Mouse (Mus musculus) hindbrain, embryonic 10.5 days (tissue): ENCODE data around the gene Tmem121b. TPM values are rescaled to one million over a fixed set of nuclear protein-coding genes. Genes with fewer than 3 reads are reported as not detected.

ENCODE experiments used
- DNase-seq: peaks from one replicate; pipeline ENCODE4 v3.0.0-alpha.2; 2017; ENCODE audit warnings: low spot score
- H3K27ac ChIP-seq: fragments of 300-500 bp; sonication (generic); 2 replicates; pipeline ENCODE4 v1.5.1; 2016; ENCODE audit warnings: mild to moderate bottlenecking, moderate library complexity
- H3K27me3 ChIP-seq: fragments of 300-500 bp; sonication (generic); 2 replicates; pipeline ENCODE4 v1.6.1; 2016; ENCODE audit warnings: mild to moderate bottlenecking; ENCODE audit not compliant: poor library complexity, insufficient read depth, severe bottlenecking
- H3K36me3 ChIP-seq: fragments of 300-500 bp; sonication (generic); 2 replicates; pipeline ENCODE4 v1.6.1; 2016; ENCODE audit warnings: mild to moderate bottlenecking, moderate library complexity
- H3K4me1 ChIP-seq: fragments of 300-500 bp; sonication (generic); replicated peaks from 2 replicates; pipeline ENCODE4 v1.6.1; 2016; ENCODE audit warnings: mild to moderate bottlenecking
- H3K4me3 ChIP-seq: fragments of 300-500 bp; sonication (generic); 2 replicates; pipeline ENCODE4 v1.5.1; 2016; ENCODE audit warnings: mild to moderate bottlenecking, moderate library complexity
- H3K9me3 ChIP-seq: fragments of 300-500 bp; sonication (generic); 2 replicates; pipeline ENCODE4 v1.6.1; 2016; ENCODE audit warnings: mild to moderate bottlenecking, moderate library complexity
- WGBS: fragments of 180-500 bp; shearing (Covaris S2); methylation state at CpG from one replicate; pipeline ENCODE4 v1.1.7; 2016; 5-methylcytosine and 5-hydroxymethylcytosine counted together
- polyA plus RNA-seq: library from polyadenylated mRNA; unstranded; fragments of >200 nt; fragmentation: Nextera tagmentation; extraction: Ambion mirVana; gene quantifications from 2 replicates; pipeline ENCODE4 v1.2.1, GENCODE M21; 2016

Gene Tmem121b
- polyA plus RNA-seq, 1 experiment from 2014 or later: 1.1 TPM

- Histone ChIP-seq H3K27ac (no peak overlapping the region), H3K27me3 (no peaks in the 10 kb centered on the region), H3K36me3 (no peaks in the 10 kb centered on the region), H3K4me3 (no peak overlapping the region), H3K9me3 (no peaks in the 10 kb centered on the region), H3K4me1 (no peaks in the 10 kb centered on the region)
- no peak for DNase-seq
- 66% methylated on average over 11 of the region's 11 CpGs for WGBS
These were observed 39.0 kb downstream of the Tmem121b start for GRCm38 (mm10) chr6:120454627-120455077.

- no peaks in the 10 kb centered on the region for H3K36me3 ChIP-seq
- no peaks in the 10 kb centered on the region for H3K4me1 ChIP-seq
- no peak overlapping the region for H3K27ac ChIP-seq
- no peaks in the 10 kb centered on the region for H3K9me3 ChIP-seq
- no peak for DNase-seq
- WGBS: 90% methylated on average over 3 of the region's 3 CpGs
- H3K27me3 ChIP-seq: no peaks in the 10 kb centered on the region
- H3K4me3 ChIP-seq: no peak overlapping the region
These were observed 40.1 kb downstream of the Tmem121b start for GRCm38 (mm10) chr6:120453556-120453955.

- no peak overlapping the region for H3K27ac ChIP-seq
- H3K36me3 ChIP-seq: no peaks in the 10 kb centered on the region
- 89% methylated on average over 5 of the region's 5 CpGs for WGBS
- H3K4me3 ChIP-seq: no peak overlapping the region
- no peaks in the 10 kb centered on the region for H3K27me3 ChIP-seq
- no peaks in the 10 kb centered on the region for H3K9me3 ChIP-seq
- H3K4me1 ChIP-seq: no peaks in the 10 kb centered on the region
- no peak for DNase-seq
These were observed 40.5 kb downstream of the Tmem121b start for GRCm38 (mm10) chr6:120453103-120453445.

- H3K27me3 ChIP-seq: no peaks in the 10 kb centered on the region
- H3K4me1 ChIP-seq: no peaks in the 10 kb centered on the region
- WGBS: 88% methylated on average over 11 of the region's 11 CpGs
- no peaks in the 10 kb centered on the region for H3K36me3 ChIP-seq
- no peak overlapping the region for H3K4me3 ChIP-seq
- DNase-seq: no peak
- H3K27ac ChIP-seq: no peak overlapping the region
- H3K9me3 ChIP-seq: no peaks in the 10 kb centered on the region
These were observed 41.1 kb downstream of the Tmem121b start for GRCm38 (mm10) chr6:120452384-120453102.

- Histone ChIP-seq H3K36me3 (peaks cover 6% of the 10 kb centered on the region), H3K27me3 (no peaks in the 10 kb centered on the region), H3K9me3 (no peaks in the 10 kb centered on the region), H3K4me1 (no peaks in the 10 kb centered on the region), H3K27ac (no peak overlapping the region), H3K4me3 (no peak overlapping the region)
- DNase-seq: no peak
- WGBS: 89% methylated on average over 3 of the region's 3 CpGs
These were observed 43.4 kb downstream of the Tmem121b start for GRCm38 (mm10) chr6:120450208-120450607.

- H3K27ac ChIP-seq: no peak overlapping the region
- H3K27me3 ChIP-seq: no peaks in the 10 kb centered on the region
- H3K9me3 ChIP-seq: no peaks in the 10 kb centered on the region
- no peaks in the 10 kb centered on the region for H3K4me1 ChIP-seq
- no peak overlapping the region for H3K4me3 ChIP-seq
- no peak for DNase-seq
- H3K36me3 ChIP-seq: peaks cover 64% of the 10 kb centered on the region
- WGBS: 91% methylated on average over 14 of the region's 14 CpGs
These were observed 49.9 kb downstream of the Tmem121b start for GRCm38 (mm10) chr6:120443363-120444355.

- DNase-seq: no peak
- peaks cover 78% of the 10 kb centered on the region for H3K36me3 ChIP-seq
These were observed 51.3 kb downstream of the Tmem121b start for GRCm38 (mm10) chr6:120442171-120442749.

More at GRCm38 (mm10) chr6:120442171-120442749, 51.3 kb downstream of the Tmem121b start:
- H3K4me3 ChIP-seq: no peak overlapping the region
- WGBS: 95% methylated on average over 4 of the region's 4 CpGs
- H3K27ac ChIP-seq: no peak overlapping the region
- H3K27me3 ChIP-seq: no peaks in the 10 kb centered on the region
- no peaks in the 10 kb centered on the region for H3K4me1 ChIP-seq
- H3K9me3 ChIP-seq: no peaks in the 10 kb centered on the region

Other genes with a start within 250 kb of the Tmem121b start
- gene D330020A13Rik, start 199.4 kb downstream of the Tmem121b start, polyA plus RNA-seq: not detected in 2 replicates
- gene B4galnt3, start 199.2 kb downstream of the Tmem121b start, polyA plus RNA-seq: 0.18 and 0.26 TPM in 2 replicates
- gene Kdm5a, start 129.7 kb downstream of the Tmem121b start, polyA plus RNA-seq: 46.1 and 51.4 TPM in 2 replicates
- gene Ccdc77, start 129.4 kb downstream of the Tmem121b start, polyA plus RNA-seq: 21.0 and 27.4 TPM in 2 replicates
- 5.4 and 6.2 TPM in 2 replicates for gene Il17ra, start 30.6 kb downstream of the Tmem121b start, polyA plus RNA-seq
- 21.3 and 22.2 TPM in 2 replicates for gene Hdhd5, start 37.5 kb upstream of the Tmem121b start, polyA plus RNA-seq
- gene Cecr2, start 172.6 kb upstream of the Tmem121b start, polyA plus RNA-seq: 14.3 and 16.5 TPM in 2 replicates